Mouse (Mus musculus) right cerebral cortex, postnatal 25 days (tissue): ENCODE measurements around the gene Arpp21.

Experiments
- DNase-seq: peaks from one replicate; pipeline ENCODE4 v3.0.0; 2022

Gene Arpp21

GRCm38 (mm10) chr9:112177569-112177968 lies 58.2 kb downstream of the Arpp21 start:
- DNase-seq = peak; percentile 3

GRCm38 (mm10) chr9:112176317-112176716 lies 59.4 kb downstream of the Arpp21 start:
- DNase-seq = peak; percentile 3

GRCm38 (mm10) chr9:112174407-112175357 lies 61.1 kb downstream of the Arpp21 start:
- peak; percentile 8 for DNase-seq

- no peak for DNase-seq
Measured at GRCm38 (mm10) chr9:112173778-112174177, 62.0 kb downstream of the Arpp21 start.

GRCm38 (mm10) chr9:112164677-112165076 lies 71.1 kb downstream of the Arpp21 start:
- DNase-seq = no peak

GRCm38 (mm10) chr9:112160981-112161380 lies 74.8 kb downstream of the Arpp21 start:
- DNase-seq = no peak

- no peak for DNase-seq
Measured at GRCm38 (mm10) chr9:112153972-112154371, 81.8 kb downstream of the Arpp21 start.

- DNase-seq = no peak
Measured at GRCm38 (mm10) chr9:112152762-112153161, 83.0 kb downstream of the Arpp21 start.

- DNase-seq = no peak
Measured at GRCm38 (mm10) chr9:112151177-112151576, 84.6 kb downstream of the Arpp21 start.

- DNase-seq = no peak
Measured at GRCm38 (mm10) chr9:112140658-112141057, 95.1 kb downstream of the Arpp21 start.

- DNase-seq = no peak
Measured at GRCm38 (mm10) chr9:112137820-112138219, 97.9 kb downstream of the Arpp21 start.

- no peak for DNase-seq
Measured at GRCm38 (mm10) chr9:112130812-112131211, 104.9 kb downstream of the Arpp21 start.

- no peak for DNase-seq
Measured at GRCm38 (mm10) chr9:112124667-112125066, 111.1 kb downstream of the Arpp21 start.

- DNase-seq = no peak
Measured at GRCm38 (mm10) chr9:112124184-112124583, 111.6 kb downstream of the Arpp21 start.

GRCm38 (mm10) chr9:112123421-112123828 lies 112.3 kb downstream of the Arpp21 start:
- no peak for DNase-seq

- DNase-seq = no peak
Measured at GRCm38 (mm10) chr9:112119535-112119934, 116.2 kb downstream of the Arpp21 start.

GRCm38 (mm10) chr9:112119106-112119433 lies 116.7 kb downstream of the Arpp21 start:
- no peak for DNase-seq

- DNase-seq = peak; percentile 49
Measured at GRCm38 (mm10) chr9:112118411-112119105, 117.2 kb downstream of the Arpp21 start.

- DNase-seq = no peak
Measured at GRCm38 (mm10) chr9:112117632-112118410, 117.9 kb downstream of the Arpp21 start.

- no peak for DNase-seq
Measured at GRCm38 (mm10) chr9:112111610-112112009, 124.1 kb downstream of the Arpp21 start.

GRCm38 (mm10) chr9:112102852-112103192 lies 132.9 kb downstream of the Arpp21 start:
- DNase-seq = no peak

GRCm38 (mm10) chr9:112102155-112102851 lies 133.4 kb downstream of the Arpp21 start:
- peak; percentile 75 for DNase-seq
